Mouse (Mus musculus) hindbrain, embryonic 11.5 days (tissue): ENCODE measurements at regions not wholly inside any gene's neighbourhood (a gene's known extent, or its start where the extent isn't known, plus 50 kb on each side); places are given as distances from the start of the nearest gene placed in this dataset.
A peak's percentile ranks its signal among the peaks of the same experiment; 100 is the strongest.
"Not testable (repeated sequence)": the region's sequence is repeated elsewhere in the genome, so short reads cannot be mapped to it uniquely, and the experiment has no call there.

Experiments
- ATAC-seq: fragments of 200-750 bp; cut with Nextera tagmentation; 2 replicates; pipeline ENCODE4 v1.8.0; 2017; ENCODE audit warnings: mild to moderate bottlenecking, moderate TSS enrichment, moderate library complexity; ENCODE audit not compliant: low FRiP score
- DNase-seq: peaks from one replicate; pipeline ENCODE4 v3.0.0-alpha.2; 2015; ENCODE audit warnings: low spot score
- H3K27ac ChIP-seq: fragments of 300-500 bp; sonication (generic); 2 replicates; pipeline ENCODE4 v1.5.1; 2014; ENCODE audit warnings: mild to moderate bottlenecking, low read depth, low read length
- H3K27me3 ChIP-seq: fragments of 300-500 bp; sonication (generic); 2 replicates; pipeline ENCODE4 v1.6.1; 2014; ENCODE audit warnings: mild to moderate bottlenecking, low read length, moderate library complexity, mixed read lengths; ENCODE audit not compliant: control insufficient read depth, insufficient read depth
- H3K36me3 ChIP-seq: fragments of 300-500 bp; sonication (generic); 2 replicates; pipeline ENCODE4 v1.6.1; 2014; ENCODE audit warnings: mild to moderate bottlenecking, low read length, moderate library complexity, mixed read lengths; ENCODE audit not compliant: control insufficient read depth, insufficient read depth
- H3K4me1 ChIP-seq: fragments of 300-500 bp; sonication (generic); replicated peaks from 2 replicates; pipeline ENCODE4 v1.6.1; 2014; ENCODE audit warnings: low read length, mixed read lengths; ENCODE audit not compliant: control insufficient read depth, insufficient read depth
- H3K4me2 ChIP-seq: fragments of 300-500 bp; sonication (generic); replicated peaks from 2 replicates; pipeline ENCODE4 v1.6.1; 2014; ENCODE audit warnings: mild to moderate bottlenecking, low read depth, low read length
- H3K4me3 ChIP-seq: fragments of 300-500 bp; sonication (generic); 2 replicates; pipeline ENCODE4 v1.5.1; 2014; ENCODE audit warnings: low read depth, low read length
- H3K9ac ChIP-seq: fragments of 300-500 bp; sonication (generic); 2 replicates; pipeline ENCODE4 v1.6.1; 2014; ENCODE audit warnings: low read depth, low read length
- H3K9me3 ChIP-seq: fragments of 300-500 bp; sonication (generic); 2 replicates; pipeline ENCODE4 v1.6.1; 2016; ENCODE audit warnings: low read length; ENCODE audit not compliant: control insufficient read depth
- WGBS: fragments of 180-500 bp; shearing (Covaris S2); extraction: QIAGEN DNeasy Blood & Tissue Kit; methylation state at CpG from one replicate; pipeline ENCODE4 v1.1.7; 2014; 5-methylcytosine and 5-hydroxymethylcytosine counted together

DNA sequence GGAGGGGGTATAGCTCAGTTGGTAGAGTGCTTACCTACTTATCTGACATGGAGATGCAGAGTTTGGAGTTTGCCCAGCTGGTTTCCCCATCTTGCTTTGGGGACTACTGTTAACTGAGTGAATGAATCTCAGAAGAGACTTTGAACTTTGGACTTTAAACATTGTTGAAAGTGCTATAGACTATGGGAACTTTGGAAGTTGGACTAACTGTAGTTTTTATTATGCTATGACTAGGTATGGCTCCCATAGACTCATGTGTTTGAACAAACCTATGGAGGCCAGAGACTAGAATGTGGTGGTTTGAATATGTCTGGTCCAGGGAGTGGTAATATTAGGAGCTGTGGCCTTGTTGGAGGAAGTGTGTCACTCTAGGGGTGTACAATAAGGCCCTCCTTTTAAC is 84.8 kb upstream of the Mad2l1 start:
- not testable (repeated sequence) for ATAC-seq, H3K4me3 ChIP-seq, H3K9me3 ChIP-seq, H3K4me2 ChIP-seq, H3K27ac ChIP-seq, H3K4me1 ChIP-seq, H3K27me3 ChIP-seq, H3K9ac ChIP-seq, H3K36me3 ChIP-seq, DNase-seq

GRCm38 (mm10) chr6:66458172-66458571 is 77.0 kb upstream of the Mad2l1 start:
- 41% methylated on average over 3 of the region's 3 CpGs for WGBS
- Histone ChIP-seq H3K9me3 (no peaks in the 10 kb centered on the region), H3K27ac (peak overlapping the region; percentile 31; the same call in 1 of the 2 replicates), H3K4me1 (no peaks in the 10 kb centered on the region), H3K4me3 (no peak overlapping the region), H3K4me2 (no peak overlapping the region), H3K27me3 (no peaks in the 10 kb centered on the region), H3K36me3 (no peaks in the 10 kb centered on the region), H3K9ac (no peak overlapping the region)
- DNase-seq (peak; percentile 12), ATAC-seq (peak; percentile 54; the same call in 1 of the 2 replicates)

DNA sequence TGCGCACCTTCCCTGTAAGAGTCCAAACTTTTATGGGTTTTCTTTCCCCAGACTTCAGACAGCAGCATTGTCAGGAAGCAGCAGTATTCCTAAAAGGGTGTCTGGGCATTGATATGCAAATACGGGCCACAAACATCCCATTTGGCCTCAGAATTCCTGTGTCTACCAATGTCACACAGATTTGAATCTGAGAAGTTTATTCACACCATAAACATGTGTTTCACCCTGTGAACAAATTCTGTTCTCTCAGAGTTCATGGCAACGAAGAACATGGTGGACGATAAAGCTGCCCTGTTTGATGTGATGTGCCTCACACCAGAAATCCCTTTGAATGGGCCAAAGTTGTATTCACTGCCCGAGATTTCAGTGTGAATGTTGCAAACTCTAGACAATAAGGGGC is 70.7 kb upstream of the Mad2l1 start:
- ATAC-seq (peak; percentile 84), DNase-seq (peak; percentile 49)
- Histone ChIP-seq H3K27ac (peak overlapping the region; percentile 68; the same call in 1 of the 2 replicates), H3K4me1 (no peaks in the 10 kb centered on the region), H3K4me2 (no peak overlapping the region), H3K9ac (no peak overlapping the region), H3K36me3 (no peaks in the 10 kb centered on the region), H3K9me3 (no peaks in the 10 kb centered on the region), H3K4me3 (no peak overlapping the region), H3K27me3 (no peaks in the 10 kb centered on the region)
- 27% methylated on average over 4 of the region's 5 CpGs for WGBS

DNA sequence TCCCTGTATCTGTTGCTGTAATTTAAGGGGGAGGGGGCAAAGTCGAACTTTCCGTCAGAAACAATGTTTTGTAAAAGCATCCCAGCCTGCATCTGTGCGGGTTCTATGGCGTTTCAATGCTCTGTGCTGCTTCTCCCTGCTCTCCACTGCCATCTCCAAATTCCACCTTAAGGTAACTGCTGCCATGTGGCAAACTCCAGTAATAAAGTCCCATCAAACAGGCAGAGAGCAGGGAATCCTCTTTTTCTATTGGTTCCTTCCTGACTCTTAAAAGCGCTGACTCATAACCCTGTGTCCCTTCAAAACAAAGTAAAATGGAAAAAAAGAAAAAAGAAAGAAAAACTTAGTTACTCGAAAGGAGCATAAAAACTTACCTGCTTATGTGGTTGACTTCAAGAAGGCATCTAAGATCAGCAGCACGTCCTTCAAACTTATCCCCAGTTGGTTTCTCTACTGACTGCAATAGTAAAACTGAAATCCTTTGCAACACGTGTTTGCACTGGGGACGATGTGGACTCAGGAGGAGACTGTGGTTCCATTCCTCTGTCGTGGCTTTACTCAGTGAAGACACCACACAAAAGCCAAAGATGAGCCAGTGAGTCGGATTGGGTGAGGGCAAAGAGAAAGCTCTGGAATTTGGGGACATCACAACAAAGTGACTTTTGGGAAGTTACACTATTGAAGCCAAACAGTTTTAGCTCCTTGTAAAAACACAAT is 69.9 kb upstream of the Mad2l1 start:
- 61% methylated on average over 11 of the region's 11 CpGs for WGBS

GRCm38 (mm10) chr6:66466757-66467156 is 68.4 kb upstream of the Mad2l1 start:
- ATAC-seq (no peak), DNase-seq (peak; percentile 67)
- WGBS: 26% methylated on average over 3 of the region's 3 CpGs
- Histone ChIP-seq H3K9ac (no peak overlapping the region), H3K4me2 (no peak overlapping the region), H3K9me3 (no peaks in the 10 kb centered on the region), H3K4me1 (no peaks in the 10 kb centered on the region), H3K27ac (no peak overlapping the region), H3K27me3 (no peaks in the 10 kb centered on the region), H3K36me3 (no peaks in the 10 kb centered on the region), H3K4me3 (no peak overlapping the region)

More for the DNA sequence above, 69.9 kb upstream of the Mad2l1 start:
- Histone ChIP-seq H3K36me3 (no peaks in the 10 kb centered on the region), H3K27ac (peak overlapping the region; percentile 68), H3K4me3 (no peak overlapping the region), H3K9ac (no peak overlapping the region), H3K4me1 (no peaks in the 10 kb centered on the region), H3K9me3 (no peaks in the 10 kb centered on the region), H3K4me2 (no peak overlapping the region), H3K27me3 (no peaks in the 10 kb centered on the region)
- ATAC-seq (peak; percentile 47), DNase-seq (peak; percentile 18)

- no peaks in the 10 kb centered on the region for H3K36me3 ChIP-seq
- H3K9ac ChIP-seq: no peak overlapping the region
- H3K4me1 ChIP-seq: no peaks in the 10 kb centered on the region
- ATAC-seq (peak; percentile 38; the same call in 1 of the 2 replicates), DNase-seq (no peak)
- H3K4me3 ChIP-seq: no peak overlapping the region
- no peaks in the 10 kb centered on the region for H3K27me3 ChIP-seq
- H3K27ac ChIP-seq: no peak overlapping the region
- no peak overlapping the region for H3K4me2 ChIP-seq
- no peaks in the 10 kb centered on the region for H3K9me3 ChIP-seq
- WGBS: 90% methylated on average over 4 of the region's 4 CpGs
Observed at GRCm38 (mm10) chr6:66470627-66471249, 64.5 kb upstream of the Mad2l1 start.

DNA sequence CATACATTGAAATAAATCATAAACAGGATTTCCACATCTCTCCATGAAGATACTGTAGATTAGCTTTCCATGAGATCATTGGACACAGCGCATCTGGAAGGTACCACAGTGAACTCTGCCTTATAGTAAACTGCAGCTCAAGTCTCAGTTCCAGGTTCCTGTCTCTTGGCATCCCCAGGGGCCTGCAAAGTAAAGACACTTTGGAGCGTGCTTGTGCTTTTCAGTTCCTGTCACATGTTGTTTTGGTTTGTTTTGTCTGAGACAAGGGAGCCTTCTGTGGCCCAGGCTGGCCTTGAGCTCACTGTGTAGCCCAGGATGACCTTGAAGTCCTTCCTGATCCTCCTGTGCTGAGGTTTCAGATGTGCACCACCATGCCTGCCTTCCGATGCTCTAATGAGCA is 63.4 kb upstream of the Mad2l1 start:
- no peak for ATAC-seq
- H3K9ac ChIP-seq: no peak overlapping the region
- no peak overlapping the region for H3K4me2 ChIP-seq
- H3K27me3 ChIP-seq: no peaks in the 10 kb centered on the region
- H3K4me3 ChIP-seq: no peak overlapping the region
- DNase-seq: no peak
- 84% methylated on average over 3 of the region's 3 CpGs for WGBS
- H3K9me3 ChIP-seq: no peaks in the 10 kb centered on the region
- no peak overlapping the region for H3K27ac ChIP-seq
- H3K4me1 ChIP-seq: no peaks in the 10 kb centered on the region
- H3K36me3 ChIP-seq: no peaks in the 10 kb centered on the region

GRCm38 (mm10) chr6:66472697-66473096 is 62.5 kb upstream of the Mad2l1 start:
- Histone ChIP-seq H3K27me3 (no peaks in the 10 kb centered on the region), H3K4me3 (no peak overlapping the region), H3K9ac (no peak overlapping the region), H3K27ac (no peak overlapping the region), H3K4me1 (no peaks in the 10 kb centered on the region), H3K4me2 (no peak overlapping the region), H3K36me3 (no peaks in the 10 kb centered on the region), H3K9me3 (no peaks in the 10 kb centered on the region)
- ATAC-seq (no peak), DNase-seq (no peak)
- 83% methylated on average over 4 of the region's 4 CpGs for WGBS

- Histone ChIP-seq H3K27me3 (no peaks in the 10 kb centered on the region), H3K36me3 (no peaks in the 10 kb centered on the region), H3K9me3 (no peaks in the 10 kb centered on the region)
Observed at GRCm38 (mm10) chr6:66477575-66477974, 57.6 kb upstream of the Mad2l1 start.

More at GRCm38 (mm10) chr6:66477575-66477974, 57.6 kb upstream of the Mad2l1 start:
- H3K4me2 ChIP-seq: no peak overlapping the region
- DNase-seq (no peak), ATAC-seq (no peak)
- no peak overlapping the region for H3K27ac ChIP-seq
- WGBS: 56% methylated on average over 5 of the region's 5 CpGs
- no peaks in the 10 kb centered on the region for H3K4me1 ChIP-seq
- no peak overlapping the region for H3K4me3 ChIP-seq
- no peak overlapping the region for H3K9ac ChIP-seq
